Mouse (Mus musculus): Measurements from ENCODE around the gene Sema4b. TPM values are rescaled to one million over a fixed set of nuclear protein-coding genes. Genes with fewer than 3 reads are reported as not detected.
A peak's percentile ranks its signal among the peaks of the same experiment; 100 is the strongest.

The Sema4b gene
- polyA plus RNA-seq, 1 experiment from 2014 or later, result 10.5 TPM

GRCm38 (mm10) chr7:80227065-80227464 lies 40.4 kb downstream of the Sema4b start:
- Histone ChIP-seq H3K9me3 (ENCODE audit: control insufficient read depth, low read length) (no peaks in the 10 kb centered on the region), H3K4me3 (ENCODE audit: low read depth, low read length) (no peak overlapping the region), H3K27me3 (replicated peaks; ENCODE audit: control insufficient read depth, insufficient read depth, low read length) (no peaks in the 10 kb centered on the region), H3K4me2 (ENCODE audit: low read depth, low read length) (no peak overlapping the region), H3K9ac (ENCODE audit: low read depth, low read length) (no peak overlapping the region), H3K27ac (replicated peaks; ENCODE audit: low read depth, low read length) (no peak overlapping the region), H3K4me1 (ENCODE audit: control insufficient read depth, insufficient read depth, low read length) (no peaks in the 10 kb centered on the region), H3K36me3 (ENCODE audit: control insufficient read depth, insufficient read depth, low read length) (peaks cover 51% of the 10 kb centered on the region)
- DNase-seq (ENCODE audit: low spot score) (no peak), ATAC-seq (ENCODE audit: low read depth) (no peak)
- WGBS, result 93% methylated on average over 4 of the region's 4 CpGs

- WGBS, result 66% methylated on average over 6 of the region's 6 CpGs
These were observed 43.6 kb downstream of the Sema4b start for GRCm38 (mm10) chr7:80230196-80230595.

DNA sequence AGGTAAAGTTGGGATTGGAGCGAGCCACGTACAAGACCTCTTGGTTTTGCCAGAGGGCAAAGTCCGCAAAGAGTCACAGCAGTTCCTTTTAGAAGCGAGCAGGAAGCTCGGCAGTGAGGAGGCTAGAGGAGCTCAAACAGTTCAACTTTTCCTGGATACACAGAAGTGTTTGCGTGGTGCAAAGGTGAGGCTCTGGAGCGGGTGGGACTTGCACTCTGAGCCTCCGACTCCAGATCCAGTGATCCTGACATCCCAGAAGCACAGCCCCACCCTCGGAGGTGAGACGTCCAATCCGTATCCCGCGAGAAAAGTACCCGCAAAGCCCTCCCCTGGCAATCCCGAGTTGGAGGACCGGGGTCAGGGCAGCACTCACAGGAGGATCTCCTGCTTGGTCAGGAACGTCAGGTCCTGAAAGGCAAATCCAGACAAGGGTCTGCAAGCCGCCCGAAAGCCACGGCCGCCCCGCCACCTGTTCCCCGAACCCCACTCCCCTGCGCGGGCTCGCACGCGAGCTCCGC lies 45.4 kb downstream of the Sema4b start:
- peak; percentile 45; the same call in 1 of the 2 replicates for ATAC-seq (ENCODE audit: low read depth)
- Histone ChIP-seq H3K4me2 (ENCODE audit: low read depth, low read length) (peak overlapping the region; percentile 91), H3K9me3 (ENCODE audit: control insufficient read depth, low read length) (no peaks in the 10 kb centered on the region), H3K4me3 (ENCODE audit: low read depth, low read length) (peak overlapping the region; percentile 74), H3K4me1 (ENCODE audit: control insufficient read depth, insufficient read depth, low read length) (peaks cover 6% of the 10 kb centered on the region; the same call in 1 of the 2 replicates), H3K27me3 (replicated peaks; ENCODE audit: control insufficient read depth, insufficient read depth, low read length) (no peaks in the 10 kb centered on the region), H3K36me3 (ENCODE audit: control insufficient read depth, insufficient read depth, low read length) (peaks cover 13% of the 10 kb centered on the region), H3K27ac (replicated peaks; ENCODE audit: low read depth, low read length) (no peak overlapping the region), H3K9ac (ENCODE audit: low read depth, low read length) (peak overlapping the region; percentile 70)
- peak; percentile 27 for DNase-seq (ENCODE audit: low spot score)
- 2% methylated on average over 28 of the region's 29 CpGs for WGBS

More at GRCm38 (mm10) chr7:80230196-80230595, 43.6 kb downstream of the Sema4b start:
- Histone ChIP-seq H3K4me1 (ENCODE audit: control insufficient read depth, insufficient read depth, low read length) (peaks cover 6% of the 10 kb centered on the region; the same call in 1 of the 2 replicates), H3K27me3 (replicated peaks; ENCODE audit: control insufficient read depth, insufficient read depth, low read length) (no peaks in the 10 kb centered on the region), H3K27ac (replicated peaks; ENCODE audit: low read depth, low read length) (no peak overlapping the region), H3K9me3 (ENCODE audit: control insufficient read depth, low read length) (no peaks in the 10 kb centered on the region), H3K36me3 (ENCODE audit: control insufficient read depth, insufficient read depth, low read length) (peaks cover 25% of the 10 kb centered on the region), H3K4me3 (ENCODE audit: low read depth, low read length) (no peak overlapping the region), H3K4me2 (ENCODE audit: low read depth, low read length) (no peak overlapping the region), H3K9ac (ENCODE audit: low read depth, low read length) (no peak overlapping the region)
- ATAC-seq (ENCODE audit: low read depth) (no peak), DNase-seq (ENCODE audit: low spot score) (no peak)

- H3K4me1 ChIP-seq (ENCODE audit: control insufficient read depth, insufficient read depth, low read length), result peaks cover 6% of the 10 kb centered on the region; the same call in 1 of the 2 replicates
- H3K4me3 ChIP-seq (ENCODE audit: low read depth, low read length), result peak within 1 kb of the TSS; percentile 74
- no peak within 1 kb of the TSS; the same call in 1 of the 2 replicates for H3K27ac ChIP-seq (replicated peaks; ENCODE audit: low read depth, low read length)
- peak within 1 kb of the TSS; percentile 91 for H3K4me2 ChIP-seq (ENCODE audit: low read depth, low read length)
- H3K36me3 ChIP-seq (ENCODE audit: control insufficient read depth, insufficient read depth, low read length), result peaks cover 7% of the 10 kb centered on the region; the same call in 1 of the 2 replicates
- peak within 1 kb of the TSS; percentile 72 for H3K9ac ChIP-seq (ENCODE audit: low read depth, low read length)
- no peaks in the 10 kb centered on the region for H3K27me3 ChIP-seq (replicated peaks; ENCODE audit: control insufficient read depth, insufficient read depth, low read length)
- no peaks in the 10 kb centered on the region for H3K9me3 ChIP-seq (ENCODE audit: control insufficient read depth, low read length)
- ATAC-seq (ENCODE audit: low read depth), result peak; percentile 99
- DNase-seq (ENCODE audit: low spot score), result peak; percentile 97
- 0% methylated on average over 24 of the region's 56 CpGs for WGBS
These were observed 45.9 kb downstream of the Sema4b start, which contains the start of the genes Cib1 and Gdpgp1 for GRCm38 (mm10) chr7:80232489-80233029. TSS of gene Cib1 (minus strand) at chr7:80232813. TSS of gene Gdpgp1 (plus strand) at chr7:80232865.

GRCm38 (mm10) chr7:80233799-80234198 lies 47.2 kb downstream of the Sema4b start:
- peak overlapping the region; percentile 91 for H3K4me2 ChIP-seq (ENCODE audit: low read depth, low read length)
- WGBS, result 80% methylated on average over 9 of the region's 9 CpGs
- no peaks in the 10 kb centered on the region for H3K27me3 ChIP-seq (replicated peaks; ENCODE audit: control insufficient read depth, insufficient read depth, low read length)
- H3K4me1 ChIP-seq (ENCODE audit: control insufficient read depth, insufficient read depth, low read length), result peaks cover 6% of the 10 kb centered on the region; the same call in 1 of the 2 replicates
- no peaks in the 10 kb centered on the region for H3K9me3 ChIP-seq (ENCODE audit: control insufficient read depth, low read length)
- ATAC-seq (ENCODE audit: low read depth), result no peak
- H3K9ac ChIP-seq (ENCODE audit: low read depth, low read length), result 0 out of 2 replicates have a peak overlapping the region, but pooled peaks have one; percentile 34
- H3K36me3 ChIP-seq (ENCODE audit: control insufficient read depth, insufficient read depth, low read length), result peaks cover 8% of the 10 kb centered on the region
- no peak overlapping the region for H3K27ac ChIP-seq (replicated peaks; ENCODE audit: low read depth, low read length)
- DNase-seq (ENCODE audit: low spot score), result no peak
- peak overlapping the region; percentile 74; the same call in 1 of the 2 replicates for H3K4me3 ChIP-seq (ENCODE audit: low read depth, low read length)

GRCm38 (mm10) chr7:80238542-80238941 lies 51.9 kb downstream of the Sema4b start:
- Histone ChIP-seq H3K36me3 (ENCODE audit: control insufficient read depth, insufficient read depth, low read length) (peaks cover 25% of the 10 kb centered on the region), H3K27me3 (replicated peaks; ENCODE audit: control insufficient read depth, insufficient read depth, low read length) (no peaks in the 10 kb centered on the region), H3K9ac (ENCODE audit: low read depth, low read length) (no peak overlapping the region), H3K4me2 (ENCODE audit: low read depth, low read length) (no peak overlapping the region), H3K9me3 (ENCODE audit: control insufficient read depth, low read length) (no peaks in the 10 kb centered on the region), H3K27ac (replicated peaks; ENCODE audit: low read depth, low read length) (no peak overlapping the region), H3K4me3 (ENCODE audit: low read depth, low read length) (no peak overlapping the region), H3K4me1 (ENCODE audit: control insufficient read depth, insufficient read depth, low read length) (peaks cover 6% of the 10 kb centered on the region; the same call in 1 of the 2 replicates)
- DNase-seq (ENCODE audit: low spot score), result no peak
- ATAC-seq (ENCODE audit: low read depth), result no peak
- WGBS, result 94% methylated on average over 10 of the region's 10 CpGs

GRCm38 (mm10) chr7:80241661-80242060 lies 55.0 kb downstream of the Sema4b start:
- no peak for ATAC-seq (ENCODE audit: low read depth)
- 82% methylated on average over 4 of the region's 4 CpGs for WGBS
- no peak for DNase-seq (ENCODE audit: low spot score)

DNA sequence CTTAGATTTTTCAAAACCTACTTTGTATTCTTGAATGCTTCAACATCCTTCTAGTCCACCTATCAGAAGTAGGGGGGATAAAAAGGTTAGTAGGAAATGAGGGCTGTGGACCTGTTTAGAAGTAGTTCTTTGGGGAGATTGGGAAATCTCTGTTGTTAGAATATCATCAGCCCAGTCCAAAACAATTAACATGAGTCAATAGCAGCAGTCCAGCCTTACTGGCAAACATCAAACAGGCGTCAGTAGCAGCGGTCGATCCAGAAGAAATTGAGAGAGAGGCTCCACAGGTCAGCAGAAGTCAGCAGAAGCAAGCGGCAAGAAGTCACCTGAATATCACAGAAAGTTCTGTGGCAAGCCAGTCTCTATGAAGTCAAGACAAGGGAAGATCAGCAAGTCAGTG lies 58.2 kb downstream of the Sema4b start:
- DNase-seq (ENCODE audit: low spot score) (no peak), ATAC-seq (ENCODE audit: low read depth) (no peak)
- H3K36me3 ChIP-seq (ENCODE audit: control insufficient read depth, insufficient read depth, low read length), result 0 out of 2 replicates have a peak, but pooled peaks cover 8% of the 10 kb centered on the region
- no peak overlapping the region for H3K27ac ChIP-seq (replicated peaks; ENCODE audit: low read depth, low read length)
- no peak overlapping the region for H3K4me3 ChIP-seq (ENCODE audit: low read depth, low read length)
- no peaks in the 10 kb centered on the region for H3K9me3 ChIP-seq (ENCODE audit: control insufficient read depth, low read length)
- no peak overlapping the region for H3K4me2 ChIP-seq (ENCODE audit: low read depth, low read length)
- no peaks in the 10 kb centered on the region for H3K27me3 ChIP-seq (replicated peaks; ENCODE audit: control insufficient read depth, insufficient read depth, low read length)
- no peak overlapping the region for H3K9ac ChIP-seq (ENCODE audit: low read depth, low read length)
- 95% methylated on average over 4 of the region's 4 CpGs for WGBS
- H3K4me1 ChIP-seq (ENCODE audit: control insufficient read depth, insufficient read depth, low read length), result no peaks in the 10 kb centered on the region

More at GRCm38 (mm10) chr7:80241661-80242060, 55.0 kb downstream of the Sema4b start:
- H3K4me2 ChIP-seq (ENCODE audit: low read depth, low read length), result no peak overlapping the region
- H3K4me1 ChIP-seq (ENCODE audit: control insufficient read depth, insufficient read depth, low read length), result no peaks in the 10 kb centered on the region
- H3K4me3 ChIP-seq (ENCODE audit: low read depth, low read length), result no peak overlapping the region
- H3K36me3 ChIP-seq (ENCODE audit: control insufficient read depth, insufficient read depth, low read length), result peaks cover 25% of the 10 kb centered on the region
- no peaks in the 10 kb centered on the region for H3K9me3 ChIP-seq (ENCODE audit: control insufficient read depth, low read length)
- no peaks in the 10 kb centered on the region for H3K27me3 ChIP-seq (replicated peaks; ENCODE audit: control insufficient read depth, insufficient read depth, low read length)
- no peak overlapping the region for H3K27ac ChIP-seq (replicated peaks; ENCODE audit: low read depth, low read length)
- H3K9ac ChIP-seq (ENCODE audit: low read depth, low read length), result no peak overlapping the region

Measured in embryonic facial prominence, embryonic 14.5 days (tissue).